15 mouse cellular contexts compared by ENCODE assay signal in the genomic region with DNA sequence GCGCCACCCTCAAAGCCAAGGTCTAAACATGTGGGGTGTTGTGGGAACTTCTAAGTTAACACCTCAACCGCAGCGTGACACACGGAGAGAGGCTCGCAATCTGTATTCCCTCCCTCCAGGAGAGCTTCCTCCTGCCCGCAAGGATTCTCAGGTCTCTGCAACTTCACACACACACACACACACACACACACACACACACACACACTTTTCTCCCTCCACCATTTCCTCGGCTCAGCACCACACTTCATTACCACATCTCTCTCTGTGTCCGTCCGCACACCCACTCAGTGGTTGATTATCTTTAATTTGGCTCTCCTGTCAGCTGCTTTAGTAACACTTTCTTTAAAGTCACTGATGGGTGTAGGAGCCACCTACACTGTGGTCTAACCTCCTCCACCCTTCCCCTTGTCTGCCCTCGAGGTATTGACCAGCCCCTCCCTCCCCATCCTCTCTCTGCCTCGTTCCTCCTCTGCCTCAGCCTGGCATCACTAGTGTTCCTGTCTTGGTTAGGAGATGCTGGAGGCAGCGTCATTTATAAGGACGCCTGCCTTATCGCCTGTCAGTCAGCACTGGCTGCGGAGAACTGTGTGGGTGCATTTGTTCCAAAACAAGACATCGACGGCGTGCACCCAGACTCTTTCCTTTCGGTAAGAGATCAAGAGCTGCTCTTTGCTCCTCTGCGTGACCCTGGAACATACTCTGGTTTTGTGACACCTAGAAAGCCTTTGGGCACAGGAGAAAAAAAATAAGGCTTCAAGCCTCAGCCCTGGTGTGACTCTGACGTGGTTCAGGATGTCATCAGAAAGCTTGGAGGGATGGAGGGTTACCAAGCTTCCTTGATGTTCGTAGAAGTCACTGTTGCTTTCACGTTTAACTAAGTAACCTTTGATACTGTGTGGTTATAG. TPM values are rescaled to one million over a fixed set of nuclear protein-coding genes. Genes with fewer than 3 reads are reported as not detected.
DNase-seq lines count a peak whose midpoint lies in the region; ATAC-seq lines count a peak whose summit lies in the region.
"Had no signal": no experiment of that assay in that cellular context is flagged by ENCODE, and none has a peak within 500 bp of the region (broad histone marks: within the 10 kb centered on the region; RNA-seq: fewer than 3 reads in every experiment).

No protein-coding gene starts in this region.

- H3K4me2 ChIP-seq in heart, embryonic 15.5 days, result peak overlapping the region; percentile 40
- H3K4me2 ChIP-seq in intestine, embryonic 15.5 days (replicated peaks), result no peak overlapping the region
- H3K4me2 ChIP-seq: embryonic facial prominence, embryonic 12.5 days; hindbrain, embryonic 15.5 days; midbrain, embryonic 12.5 days; stomach, embryonic 15.5 days had no signal

- no peak for ATAC-seq in heart, embryonic 15.5 days (replicated peaks; ENCODE audit: insufficient number of reproducible peaks, insufficient read depth, low FRiP score, low read depth)
- ATAC-seq in CD4-positive, CD25-positive, alpha-beta regulatory T cell, adult 4 months, result peak; percentile 80
- peak; percentile 39 for ATAC-seq in neutrophil, adult 5-6 weeks (ENCODE audit: extremely low read depth, insufficient number of reproducible peaks, low FRiP score, poor library complexity, severe bottlenecking)
- no peak for ATAC-seq in intestine, embryonic 15.5 days
- ATAC-seq: forebrain, postnatal 0 days had no signal

- peak overlapping the region; percentile 48 for H3K27ac ChIP-seq in heart, embryonic 15.5 days
- no peak overlapping the region for H3K27ac ChIP-seq in intestine, embryonic 15.5 days
- H3K27ac ChIP-seq: embryonic facial prominence, embryonic 12.5 days; hindbrain, embryonic 15.5 days; midbrain, embryonic 12.5 days; stomach, embryonic 15.5 days had no signal

- intact Hi-C loops in heart, postnatal 25 days (cut with DNase I), result no loop called here
- intact Hi-C loops in gastrocnemius, postnatal 14 days (cut with DNase I; ENCODE audit: low total_unique reads), result no loop called here

- H3K4me3 ChIP-seq in heart, embryonic 15.5 days, result no peak overlapping the region
- H3K4me3 ChIP-seq in erythroblast, embryonic 14.5 days (replicated peaks), result peak overlapping the region; percentile 19
- no peak overlapping the region for H3K4me3 ChIP-seq in intestine, embryonic 15.5 days (replicated peaks)
- H3K4me3 ChIP-seq: embryonic facial prominence, embryonic 12.5 days; hindbrain, embryonic 15.5 days; midbrain, embryonic 12.5 days; stomach, embryonic 15.5 days had no signal

- WGBS in heart, embryonic 15.5 days, result 32% methylated on average over 23 of the region's 23 CpGs
- WGBS in intestine, embryonic 15.5 days, result 55% methylated on average over 23 of the region's 23 CpGs

- no peak overlapping the region; the same call in 1 of the 2 replicates for H3K9ac ChIP-seq in heart, embryonic 15.5 days
- no peak overlapping the region for H3K9ac ChIP-seq in intestine, embryonic 15.5 days
- H3K9ac ChIP-seq: embryonic facial prominence, embryonic 12.5 days; forebrain, postnatal 0 days; hindbrain, embryonic 15.5 days; midbrain, embryonic 12.5 days; stomach, embryonic 15.5 days had no signal

- H3K36me3 ChIP-seq in heart, embryonic 15.5 days, result no peaks in the 10 kb centered on the region
- H3K36me3 ChIP-seq in erythroblast, embryonic 14.5 days (ENCODE audit: control insufficient read depth), result no peaks in the 10 kb centered on the region
- no peaks in the 10 kb centered on the region for H3K36me3 ChIP-seq in intestine, embryonic 15.5 days
- H3K36me3 ChIP-seq: embryonic facial prominence, embryonic 12.5 days; hindbrain, embryonic 15.5 days; midbrain, embryonic 12.5 days; stomach, embryonic 15.5 days had no signal

- DNase-seq in heart, postnatal 25 days (ENCODE audit: low spot score), result no peak
- no peak for DNase-seq in adrenal gland, postnatal 14 days
- no peak for DNase-seq in gastrocnemius, postnatal 14 days
- DNase-seq: cerebellum, adult 11 months; forebrain, postnatal 0 days; layer of hippocampus, adult 9-11 months had no signal

- H3K27me3 ChIP-seq in heart, embryonic 15.5 days, result no peaks in the 10 kb centered on the region
- peaks cover 24% of the 10 kb centered on the region for H3K27me3 ChIP-seq in erythroblast, embryonic 14.5 days (ENCODE audit: control insufficient read depth)
- H3K27me3 ChIP-seq in intestine, embryonic 15.5 days (replicated peaks), result no peaks in the 10 kb centered on the region
- H3K27me3 ChIP-seq: embryonic facial prominence, embryonic 12.5 days; hindbrain, embryonic 15.5 days; midbrain, embryonic 12.5 days had no signal

- H3K4me1 ChIP-seq in heart, embryonic 15.5 days (replicated peaks), result peaks cover 59% of the 10 kb centered on the region
- H3K4me1 ChIP-seq in erythroblast, embryonic 14.5 days (ENCODE audit: control insufficient read depth), result peaks cover 62% of the 10 kb centered on the region
- H3K4me1 ChIP-seq in intestine, embryonic 15.5 days (replicated peaks), result peaks cover 6% of the 10 kb centered on the region; the same call in 1 of the 2 replicates
- H3K4me1 ChIP-seq: embryonic facial prominence, embryonic 12.5 days; hindbrain, embryonic 15.5 days; midbrain, embryonic 12.5 days; stomach, embryonic 15.5 days had no signal

- H3K9me3 ChIP-seq in heart, embryonic 15.5 days (replicated peaks), result no peaks in the 10 kb centered on the region
- no peaks in the 10 kb centered on the region for H3K9me3 ChIP-seq in erythroblast, embryonic 14.5 days (ENCODE audit: control insufficient read depth, low read length)
- H3K9me3 ChIP-seq in intestine, embryonic 15.5 days, result no peaks in the 10 kb centered on the region
- H3K9me3 ChIP-seq: embryonic facial prominence, embryonic 12.5 days; hindbrain, embryonic 15.5 days; midbrain, embryonic 12.5 days; stomach, embryonic 15.5 days had no signal

RNA-seq across cellular contexts. Expression of a gene that starts 13.5 kb away (rescaled TPM):
- polyA plus RNA-seq in heart, embryonic 15.5 days (2015; fragmentation: Nextera tagmentation; extraction: Ambion mirVana), result 114 and 129 TPM in 2 replicates
- total RNA-seq in heart, postnatal 25 days (2021), result 100 to 1,000 TPM; 153 to 157 TPM
- 10 to 100 TPM; 29.9 to 35.3 TPM for polyA plus RNA-seq in CD4-positive, CD25-positive, alpha-beta regulatory T cell, adult 4 months (2017; shearing (Covaris generic))
- polyA plus RNA-seq in erythroblast, embryonic 14.5 days (2012), result 0.28 and 0.29 TPM in 2 replicates
- 58.2 and 72.7 TPM in 2 replicates for total RNA-seq in neutrophil, adult 5-6 weeks (2017)
- total RNA-seq in adrenal gland, postnatal 14 days (2021), result 27.7 and 30.8 TPM in 2 replicates
- polyA plus RNA-seq in intestine, embryonic 15.5 days (2015; fragmentation: Nextera tagmentation; extraction: Ambion mirVana), result 76.4 and 90.6 TPM in 2 replicates
- total RNA-seq in gastrocnemius, postnatal 14 days (2021), result 10 to 100 TPM; 51.4 to 54.4 TPM

RNA-seq across cellular contexts. Expression of a gene that starts 48.3 kb away (rescaled TPM):
- polyA plus RNA-seq in heart, embryonic 15.5 days (2015; fragmentation: Nextera tagmentation; extraction: Ambion mirVana), result 32.7 and 43.0 TPM in 2 replicates
- 10 to 100 TPM; 30.5 to 39.7 TPM for total RNA-seq in heart, postnatal 25 days (2021)
- 100 to 1,000 TPM in 1 of 2 experiments, 10 to 100 TPM in 1; 86.0 to 120 TPM for polyA plus RNA-seq in CD4-positive, CD25-positive, alpha-beta regulatory T cell, adult 4 months (2017; shearing (Covaris generic))
- polyA plus RNA-seq in erythroblast, embryonic 14.5 days (2012), result 0.82 and 1.0 TPM in 2 replicates
- 159 and 168 TPM in 2 replicates for total RNA-seq in neutrophil, adult 5-6 weeks (2017)
- 80.3 and 82.7 TPM in 2 replicates for total RNA-seq in adrenal gland, postnatal 14 days (2021)
- 40.1 and 42.0 TPM in 2 replicates for polyA plus RNA-seq in intestine, embryonic 15.5 days (2015; fragmentation: Nextera tagmentation; extraction: Ambion mirVana)
- total RNA-seq in gastrocnemius, postnatal 14 days (2021), result 10 to 100 TPM; 26.1 to 28.7 TPM

Comparison
In these comparisons a context has a peak if more than half of its experiments do, and no peak if none do; other contexts are left out.
1. ATAC-seq: peak in CD4-positive, CD25-positive, alpha-beta regulatory T cell, adult 4 months (single experiment) and neutrophil, adult 5-6 weeks (single experiment); none in heart, embryonic 15.5 days (single experiment) and intestine, embryonic 15.5 days (single experiment).